Mouse (Mus musculus) layer of hippocampus, adult 18-20 months (tissue): ENCODE measurements around the gene Cep63. TPM values are rescaled to one million over a fixed set of nuclear protein-coding genes. Genes with fewer than 3 reads are reported as not detected.

ENCODE experiments used
- DNase-seq, 2 experiments: peaks; one replicate each; pipeline ENCODE4 v3.0.0; 2022; ENCODE audit warnings: low spot score in 2 of 2
- long read RNA-seq: library from polyadenylated mRNA; stranded (forward); transcript quantifications from one replicate; pipeline ENCODE4 v2.0.0, GENCODE M21; 2021
- total RNA-seq, 2 experiments: library from RNA; stranded (reverse); gene quantifications; 2 replicates each; pipeline ENCODE4 v1.2.3; 2021

Gene Cep63
- total RNA-seq: 10 to 100 TPM; 31.0 to 35.6 TPM
- long read RNA-seq, full-length matches to known transcripts: 19 of 33 reads
- long read RNA-seq, partial matches to known transcripts: 0 of 33 reads
- long read RNA-seq, other reads (novel, unspliced or antisense): 14 of 33 reads

DNA sequence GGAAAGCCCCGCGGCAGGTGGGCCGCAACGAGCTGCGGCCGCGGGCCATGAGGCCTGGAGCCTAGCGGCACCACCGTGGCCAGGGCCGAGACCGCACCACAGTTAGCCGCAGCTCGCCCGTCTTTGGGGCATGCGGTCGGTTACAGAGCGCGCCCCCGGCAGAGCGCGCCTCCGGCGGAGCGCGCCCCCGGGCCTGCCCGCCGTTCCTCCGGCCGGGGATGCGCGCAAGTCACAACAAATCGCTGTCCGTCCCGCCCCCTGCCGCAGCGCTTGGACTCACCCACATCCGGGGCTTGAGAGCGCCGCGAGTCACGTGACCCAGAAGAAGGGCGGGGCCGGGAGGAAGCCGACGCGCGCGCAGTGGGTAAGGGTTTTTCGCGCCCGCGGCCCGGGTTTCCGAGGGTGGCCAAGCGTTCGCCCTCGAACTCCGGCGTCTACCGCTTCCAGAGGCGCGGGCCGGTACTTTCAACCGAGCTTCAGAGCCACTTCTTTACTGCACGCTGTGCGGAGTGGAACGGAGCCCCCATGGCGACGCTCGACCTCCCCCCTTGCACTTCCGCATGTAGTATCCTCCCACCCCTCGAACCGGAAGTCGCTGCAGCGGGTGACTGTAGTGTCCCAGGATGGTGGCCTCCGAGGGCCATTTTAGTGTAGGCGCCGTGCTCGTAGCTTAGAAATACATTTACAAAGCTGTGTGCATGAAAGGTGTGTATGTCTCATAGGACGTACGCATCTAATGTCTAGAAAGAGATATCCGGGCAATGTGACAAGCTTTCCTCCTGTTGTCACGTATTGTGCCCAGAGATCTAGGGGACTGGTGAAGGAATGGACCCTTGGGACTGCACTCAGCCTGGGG is at the start of gene Cep63, which contains the start of gene Anapc13:
Cep63 (minus strand) TSS at position 552 of the 856 bp plus-strand sequence.
Anapc13 (plus strand) TSS at position 314 of the 856 bp plus-strand sequence.
- peak; percentile 96 to 99 for DNase-seq

DNA sequence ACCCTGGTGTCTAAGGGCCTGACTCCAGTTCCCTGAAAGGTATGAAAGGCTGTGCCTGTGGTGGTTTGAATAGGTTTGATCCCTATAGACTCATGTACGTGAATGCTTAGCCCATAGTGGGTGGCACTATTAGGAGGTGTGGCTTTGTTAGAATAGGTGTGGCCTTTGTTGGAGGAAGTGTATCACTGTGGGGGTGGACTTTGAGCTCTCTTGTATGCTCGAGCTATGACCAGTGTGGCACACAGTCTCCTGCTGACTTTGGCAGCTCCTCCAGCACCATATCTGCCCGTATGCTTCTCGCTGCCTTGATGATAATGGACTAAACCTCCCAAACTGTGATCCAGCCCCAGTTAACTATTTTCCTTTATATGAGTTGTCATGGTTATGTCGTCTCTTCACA is 49.6 kb upstream of the Cep63 start:
- DNase-seq: no peak

GRCm38 (mm10) chr9:102673381-102673780 is 47.0 kb upstream of the Cep63 start:
- DNase-seq: no peak

DNA sequence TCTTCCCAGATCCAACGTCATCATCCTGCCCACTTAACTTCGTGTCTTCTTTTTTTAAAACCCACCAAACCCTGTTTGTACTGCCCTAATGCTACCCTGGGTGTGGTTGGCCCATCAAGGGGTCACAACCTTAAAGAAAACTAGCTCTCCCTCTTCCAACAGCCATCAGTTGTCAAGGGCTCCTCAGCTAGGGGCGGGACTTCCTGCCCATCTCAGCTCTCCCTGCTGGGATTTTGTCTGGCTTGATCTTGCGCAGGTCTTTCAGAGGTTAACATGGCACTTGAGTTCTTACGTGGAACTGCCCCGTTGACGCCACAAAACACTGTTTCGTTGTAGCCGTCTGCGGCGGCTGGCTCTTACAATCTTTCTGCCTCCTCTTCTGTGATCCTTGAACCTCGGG is 42.6 kb upstream of the Cep63 start:
- no peak for DNase-seq

DNA sequence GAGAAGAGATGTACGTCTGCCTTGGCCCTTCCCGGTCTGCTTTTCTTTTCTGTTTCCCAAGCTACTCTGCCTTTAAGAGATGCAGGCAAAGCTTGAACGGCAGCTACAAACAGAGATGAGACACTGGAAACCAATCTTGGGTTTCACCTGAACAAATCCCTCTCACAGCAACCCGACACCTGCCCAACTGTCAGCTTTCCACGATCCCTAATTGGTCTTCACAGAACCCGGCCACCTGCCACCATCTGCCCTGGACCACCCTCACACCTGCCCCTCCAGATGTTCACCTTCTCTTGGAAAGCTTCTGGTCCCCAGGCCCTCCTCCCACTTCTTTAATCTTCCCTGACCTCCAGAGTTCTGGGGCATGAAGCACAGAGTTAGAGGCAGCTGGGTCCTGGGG is 41.8 kb upstream of the Cep63 start:
- no peak for DNase-seq

GRCm38 (mm10) chr9:102656355-102657095 is 30.2 kb upstream of the Cep63 start:
- DNase-seq: no peak

DNA sequence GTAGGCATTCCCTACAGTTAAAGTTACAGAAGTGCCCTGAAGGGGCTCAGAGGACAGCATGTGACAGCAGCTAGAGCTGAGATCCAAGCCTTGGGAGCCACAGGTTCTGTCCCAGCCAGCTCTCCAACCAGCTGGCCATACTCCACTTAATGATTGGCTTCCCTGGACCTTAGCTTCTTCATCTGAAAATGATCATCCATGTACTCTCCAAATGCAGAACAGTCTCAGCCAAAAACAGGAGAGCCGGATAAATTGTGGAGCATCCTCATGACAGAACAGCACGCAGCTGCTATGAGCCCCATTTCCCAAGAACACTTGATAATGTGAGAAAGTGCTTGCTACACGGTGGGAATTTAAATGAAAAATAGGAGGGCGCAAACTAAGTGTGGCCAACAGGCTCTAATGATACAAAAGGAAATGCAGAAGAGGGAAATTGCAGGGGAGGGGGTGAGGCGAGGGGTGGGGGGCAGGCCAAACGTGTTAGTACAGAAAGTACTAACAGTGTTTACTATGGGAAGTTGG is 24.9 kb upstream of the Cep63 start:
- DNase-seq: no peak

GRCm38 (mm10) chr9:102650637-102651036 is 24.3 kb upstream of the Cep63 start:
- DNase-seq: no peak

- DNase-seq: no peak
Measured at GRCm38 (mm10) chr9:102649917-102650527, 23.7 kb upstream of the Cep63 start.

DNA sequence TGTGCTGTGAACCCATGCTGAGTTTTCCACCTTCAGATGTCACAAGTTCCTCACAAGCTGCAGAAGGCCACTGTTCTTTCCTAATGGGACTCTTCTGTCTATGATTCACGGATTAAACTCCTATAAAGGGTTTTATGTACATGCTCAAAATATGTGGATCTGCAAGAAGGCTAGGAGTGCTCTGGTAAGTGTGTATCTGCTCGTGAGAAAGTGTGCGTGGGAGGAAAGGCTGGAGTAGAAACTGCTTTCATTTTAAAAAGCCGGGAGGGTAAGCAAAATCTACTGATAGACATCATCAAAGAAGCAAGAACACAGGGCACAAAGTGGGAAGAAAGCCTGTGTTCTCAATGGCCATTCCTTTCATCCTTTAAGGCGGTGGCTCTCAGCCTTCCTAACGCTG is 20.7 kb upstream of the Cep63 start:
- no peak for DNase-seq

DNA sequence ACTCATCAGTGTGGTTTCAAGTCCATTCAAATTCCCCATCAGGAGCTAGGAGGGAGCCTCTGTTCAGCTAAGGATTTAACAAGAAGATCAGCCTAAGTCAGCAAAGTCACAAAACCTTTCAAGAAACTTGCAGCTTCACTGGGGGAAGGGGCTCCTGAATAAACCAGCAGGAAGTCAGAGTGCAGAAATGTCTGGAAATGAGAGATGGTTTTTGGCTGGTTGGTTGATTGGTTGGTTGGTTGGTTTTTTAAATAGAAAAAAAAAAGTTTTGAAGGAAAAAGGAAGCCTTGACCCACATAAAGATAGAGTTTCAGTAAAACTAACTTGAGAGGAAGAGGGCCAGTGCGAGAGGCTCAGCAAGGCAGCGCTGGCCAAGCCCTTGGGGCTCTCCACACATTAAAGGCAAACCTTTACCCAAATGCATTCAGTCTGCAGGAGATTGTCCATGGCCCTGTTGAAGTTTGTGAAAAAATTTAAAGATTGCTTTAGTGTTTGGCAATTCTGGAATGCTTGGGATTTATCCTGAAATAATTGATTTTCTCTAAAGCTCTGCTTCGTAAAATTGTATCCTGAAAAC is 18.9 kb upstream of the Cep63 start:
- DNase-seq: no peak

- DNase-seq: peak in 1 of 2 experiments; percentile 39
Measured at GRCm38 (mm10) chr9:102643486-102644101, 17.3 kb upstream of the Cep63 start.

GRCm38 (mm10) chr9:102643071-102643485 is 16.7 kb upstream of the Cep63 start:
- no peak for DNase-seq

DNA sequence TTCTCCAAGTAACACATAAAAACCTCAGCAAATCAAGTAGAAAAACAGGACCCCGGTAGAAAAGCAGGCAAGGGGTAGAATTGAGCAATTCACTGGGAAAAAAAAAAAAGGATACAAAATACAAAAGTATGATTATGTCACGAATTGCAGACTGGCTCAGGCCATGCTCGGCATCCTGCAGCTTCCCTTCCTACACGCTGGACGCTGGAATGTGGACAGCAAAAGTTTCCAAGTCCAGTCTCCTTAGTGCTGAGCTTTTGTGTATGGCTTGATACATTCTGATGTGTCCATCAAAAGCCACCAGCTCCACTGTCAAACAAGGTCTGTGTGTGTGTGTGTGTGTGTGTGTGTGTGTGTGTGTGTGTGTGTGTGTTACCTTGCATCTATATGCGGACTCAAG is 15.2 kb upstream of the Cep63 start:
- DNase-seq: no peak

DNA sequence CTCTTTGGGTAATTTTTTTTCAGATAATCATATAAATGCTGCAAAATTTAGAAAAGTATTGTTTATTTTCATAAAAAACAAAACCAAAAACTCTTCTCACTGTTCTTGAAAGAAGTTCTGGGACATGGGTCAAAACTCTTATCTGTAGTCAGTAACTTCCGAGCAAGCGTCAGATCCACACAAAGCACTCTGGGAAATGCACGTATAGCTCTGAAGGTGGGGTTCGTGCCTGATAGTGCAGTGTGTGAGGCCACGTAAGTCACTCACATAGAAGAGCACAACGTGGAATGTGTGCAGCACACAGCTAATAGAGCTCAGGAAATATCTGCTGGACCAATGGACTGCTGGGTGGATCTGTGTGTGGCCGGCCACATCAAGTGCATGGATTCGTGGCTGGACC is 13.2 kb upstream of the Cep63 start:
- DNase-seq: no peak

DNA sequence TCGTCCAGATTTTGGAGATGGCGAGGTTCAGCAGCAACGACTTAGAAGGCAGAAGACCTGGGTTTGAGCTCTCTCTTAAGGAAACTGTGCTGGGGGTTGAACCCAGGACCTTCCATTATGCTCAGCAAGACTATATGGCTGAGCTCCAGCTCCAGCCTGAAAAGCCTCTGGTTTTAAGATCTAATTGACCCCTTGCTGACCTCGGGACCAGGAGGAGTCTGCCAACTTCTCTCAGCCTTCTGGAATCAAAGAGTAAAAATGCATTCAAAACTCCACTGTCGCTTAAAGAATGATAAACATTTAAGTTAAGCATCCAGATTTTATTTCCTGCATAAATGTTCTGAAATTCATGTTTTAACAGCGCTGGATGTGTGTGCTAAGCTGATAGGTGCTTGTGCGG is 12.6 kb upstream of the Cep63 start:
- no peak for DNase-seq

DNA sequence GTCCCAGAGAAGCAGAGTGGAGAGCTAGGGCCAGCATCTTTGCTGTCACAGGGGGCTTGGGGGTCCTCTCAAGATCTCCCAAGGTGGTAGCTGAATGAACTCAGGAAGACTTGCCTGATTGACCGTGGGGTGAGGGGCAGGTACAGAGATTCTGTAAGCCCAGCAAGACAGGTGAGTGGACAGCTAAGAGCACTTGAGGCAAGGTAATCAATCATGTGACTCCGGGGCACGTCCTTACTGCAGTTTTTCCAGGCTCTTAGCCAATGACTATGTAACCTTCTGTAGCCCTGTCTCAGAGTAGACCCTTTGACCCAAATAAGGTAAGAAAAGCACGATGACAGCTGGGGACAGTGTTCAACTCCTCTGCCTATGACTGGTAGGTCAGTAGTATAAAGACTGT is 10.8 kb upstream of the Cep63 start:
- DNase-seq: no peak

DNA sequence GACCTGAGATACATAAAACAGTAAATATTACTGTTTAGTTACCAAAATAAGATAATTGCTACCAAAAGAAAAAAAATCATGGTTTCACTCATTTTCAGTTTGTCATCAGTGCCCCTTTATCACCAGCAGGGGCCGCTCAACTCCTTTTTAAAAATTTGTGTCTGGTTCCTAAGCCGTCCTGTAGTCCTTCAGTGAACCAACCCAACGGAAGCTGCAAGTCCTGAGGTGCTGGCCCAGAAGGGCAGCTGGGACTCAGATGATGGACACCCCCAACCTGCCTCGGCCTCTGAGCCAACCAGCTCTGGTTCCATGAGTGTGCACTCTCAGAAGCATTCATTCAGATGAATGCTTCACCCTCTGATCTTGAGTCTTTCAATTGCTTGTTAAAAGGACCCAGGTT is 10.2 kb upstream of the Cep63 start:
- DNase-seq: peak in 1 of 2 experiments; percentile 79

DNA sequence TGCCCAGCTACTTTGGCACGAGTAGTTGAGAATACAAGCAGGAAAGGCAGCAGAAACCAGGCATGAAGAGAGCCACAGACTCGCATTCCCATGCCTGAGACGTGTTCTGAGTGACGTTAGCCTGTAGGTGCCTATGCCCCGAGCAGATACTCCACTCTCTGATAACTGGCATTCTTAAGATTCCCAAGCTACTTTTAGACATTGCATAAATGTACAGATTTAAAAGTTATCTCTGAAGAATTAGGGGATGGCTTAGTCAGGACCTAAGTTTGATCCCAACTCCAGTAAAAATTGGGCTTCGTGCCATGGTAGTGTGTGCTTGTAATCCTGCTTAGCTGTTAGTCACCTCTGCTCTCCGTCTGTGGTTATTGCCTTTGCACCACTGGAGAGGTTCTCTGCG is 8.1 kb upstream of the Cep63 start:
- no peak for DNase-seq

DNA sequence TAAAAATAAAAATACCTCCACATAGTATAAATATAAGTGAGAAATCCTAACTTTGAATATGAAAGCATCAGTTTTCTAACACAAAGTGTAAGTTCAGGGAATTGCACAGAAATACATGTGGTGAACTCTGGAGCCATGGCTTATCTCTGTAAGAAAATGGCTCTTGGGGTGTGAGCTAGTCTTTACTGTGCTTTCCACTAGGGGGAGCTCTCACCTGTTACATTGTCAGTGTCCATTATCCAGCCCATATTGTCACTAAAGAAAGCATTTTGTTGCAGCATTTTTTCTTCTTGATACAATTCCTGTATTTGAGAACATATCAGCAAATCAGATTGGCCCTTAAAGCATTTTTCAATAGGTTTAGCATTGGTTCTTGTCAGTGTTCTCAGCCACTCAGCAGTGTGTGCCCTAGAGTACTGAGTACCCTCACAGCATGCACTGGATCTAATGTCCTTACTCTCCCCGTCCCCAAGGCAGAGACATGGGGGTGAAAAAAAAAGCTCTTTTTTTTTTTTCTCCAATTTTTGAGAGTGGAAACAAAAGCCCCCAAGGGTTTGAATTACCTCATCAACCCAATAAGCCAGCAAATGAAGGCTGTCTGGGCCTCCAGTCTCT is 6.7 kb upstream of the Cep63 start:
- peak; percentile 33 to 78 for DNase-seq
